Mouse (Mus musculus) thymus, adult 2 months (tissue): Measurements from ENCODE around the gene Traip. TPM values are rescaled to one million over a fixed set of nuclear protein-coding genes. Genes with fewer than 3 reads are reported as not detected.

Experiments used
- DNase-seq: peaks from one replicate; pipeline ENCODE4 v3.0.0; 2021
- H3K27ac ChIP-seq: fragments of 200-500 bp; 2 replicates; pipeline ENCODE4 v1.5.1; 2012; ENCODE audit warnings: low read length, control low read depth; ENCODE audit not compliant: control insufficient read depth, insufficient read depth
- H3K27me3 ChIP-seq: fragments of 200-500 bp; 2 replicates; pipeline ENCODE4 v1.6.1; 2012; ENCODE audit warnings: mild to moderate bottlenecking, low read length, moderate library complexity, mixed read lengths; ENCODE audit not compliant: control insufficient read depth, insufficient read depth
- H3K36me3 ChIP-seq: fragments of 200-500 bp; 2 replicates; pipeline ENCODE4 v1.6.1; 2012; ENCODE audit warnings: mild to moderate bottlenecking, low read length, moderate library complexity; ENCODE audit not compliant: control insufficient read depth, insufficient read depth
- H3K4me1 ChIP-seq: fragments of 200-500 bp; replicated peaks from 2 replicates; pipeline ENCODE4 v1.6.1; 2012; ENCODE audit warnings: low read length; ENCODE audit not compliant: control insufficient read depth, insufficient read depth
- H3K4me3 ChIP-seq: fragments of 200-500 bp; 2 replicates; pipeline ENCODE4 v1.5.1; 2012; ENCODE audit warnings: mild to moderate bottlenecking, low read length, control low read depth, moderate library complexity; ENCODE audit not compliant: control insufficient read depth, insufficient read depth
- CTCF ChIP-seq: fragments of 200-500 bp; IDR thresholded peaks from 2 replicates; pipeline ENCODE4 v1.5.1; 2012; ENCODE audit warnings: mild to moderate bottlenecking, control low read depth, low read length, moderate library complexity, borderline replicate concordance; ENCODE audit not compliant: control insufficient read depth, poor library complexity, insufficient read depth; ENCODE audit errors: extremely low read depth
- POLR2A ChIP-seq: fragments of 200-500 bp; IDR thresholded peaks from 2 replicates; pipeline ENCODE4 v1.6.1; 2012; ENCODE audit warnings: mild to moderate bottlenecking, low read length, control low read depth, moderate library complexity; ENCODE audit not compliant: control insufficient read depth, poor library complexity, insufficient read depth; ENCODE audit errors: extremely low read depth
- WGBS: fragments of 180-500 bp; shearing (Covaris S2); methylation state at CpG from one replicate; pipeline ENCODE4 v1.1.7; 2018; 5-methylcytosine and 5-hydroxymethylcytosine counted together
- polyA plus RNA-seq: library from polyadenylated mRNA; depleted of rRNA; stranded (reverse); fragments of >200 nt; gene quantifications from 2 replicates; pipeline ENCODE4 v1.2.3, GENCODE M21; 2012; rRNA removed

Gene Traip
- 9.2 and 15.7 TPM in 2 replicates for polyA plus RNA-seq

GRCm38 (mm10) chr9:107949922-107950235 is at the start of gene Traip:
Gene Traip (plus strand): TSS chr9:107950136.
- Histone ChIP-seq H3K27ac (no peak within 1 kb of the TSS), H3K4me1 (peaks cover 8% of the 10 kb centered on the region; the same call in 1 of the 2 replicates), H3K27me3 (no peaks in the 10 kb centered on the region), H3K4me3 (peak within 1 kb of the TSS; percentile 65), H3K36me3 (no peaks in the 10 kb centered on the region)
- no peak for TF ChIP-seq POLR2A
- no peak for TF ChIP-seq CTCF
- WGBS: 86% methylated on average over 10 of the region's 10 CpGs
- no peak for DNase-seq

- 70% methylated on average over 44 of the region's 44 CpGs for WGBS
- no peak overlapping the region for H3K27ac ChIP-seq
- H3K4me3 ChIP-seq: no peak overlapping the region
- no peaks in the 10 kb centered on the region for H3K4me1 ChIP-seq
- H3K27me3 ChIP-seq: no peaks in the 10 kb centered on the region
- DNase-seq: peak; percentile 45
- peaks cover 10% of the 10 kb centered on the region for H3K36me3 ChIP-seq
- no peak for TF ChIP-seq POLR2A
- no peak for TF ChIP-seq CTCF
Observed at GRCm38 (mm10) chr9:107900840-107901626, 48.9 kb upstream of the Traip start.

GRCm38 (mm10) chr9:107901627-107901914 is 48.4 kb upstream of the Traip start:
- WGBS: 83% methylated on average over 17 of the region's 17 CpGs
- Histone ChIP-seq H3K4me1 (peaks cover 3% of the 10 kb centered on the region), H3K27me3 (no peaks in the 10 kb centered on the region), H3K36me3 (peaks cover 8% of the 10 kb centered on the region), H3K27ac (no peak overlapping the region), H3K4me3 (no peak overlapping the region)
- no peak for TF ChIP-seq POLR2A
- no peak for TF ChIP-seq CTCF
- DNase-seq: no peak

- WGBS: 4% methylated on average over 4 of the region's 4 CpGs
- Histone ChIP-seq H3K36me3 (peaks cover 7% of the 10 kb centered on the region; the same call in 1 of the 2 replicates), H3K4me1 (peaks cover 10% of the 10 kb centered on the region), H3K27me3 (no peaks in the 10 kb centered on the region), H3K27ac (no peak overlapping the region), H3K4me3 (no peak overlapping the region)
- TF ChIP-seq CTCF: no peak
- no peak for TF ChIP-seq POLR2A
- DNase-seq: peak; percentile 88
Observed at GRCm38 (mm10) chr9:107904726-107905125, 45.2 kb upstream of the Traip start.

GRCm38 (mm10) chr9:107906252-107906966 is 43.5 kb upstream of the Traip start, which contains the start of gene Mst1r:
Gene Mst1r (plus strand): TSS chr9:107906873.
- no peak within 1 kb of the TSS for H3K27ac ChIP-seq
- 0 out of 2 replicates have a peak, but pooled peaks cover 3% of the 10 kb centered on the region for H3K36me3 ChIP-seq
- 42% methylated on average over 19 of the region's 19 CpGs for WGBS
- peak; percentile 77 for DNase-seq
- no peaks in the 10 kb centered on the region for H3K27me3 ChIP-seq
- H3K4me3 ChIP-seq: peak within 1 kb of the TSS; percentile 3; the same call in 1 of the 2 replicates
- no peak for TF ChIP-seq POLR2A
- no peak; the same call in 1 of the 2 replicates for TF ChIP-seq CTCF
- H3K4me1 ChIP-seq: peaks cover 10% of the 10 kb centered on the region

- H3K27me3 ChIP-seq: no peaks in the 10 kb centered on the region
- H3K36me3 ChIP-seq: no peaks in the 10 kb centered on the region
- peak overlapping the region; percentile 3; the same call in 1 of the 2 replicates for H3K4me3 ChIP-seq
- no peak for DNase-seq
- H3K27ac ChIP-seq: no peak overlapping the region
- peaks cover 10% of the 10 kb centered on the region for H3K4me1 ChIP-seq
- WGBS: 82% methylated on average over 31 of the region's 31 CpGs
- no peak for TF ChIP-seq POLR2A
- no peak for TF ChIP-seq CTCF
Observed at GRCm38 (mm10) chr9:107906967-107907800, 42.8 kb upstream of the Traip start.
